Mouse (Mus musculus): ENCODE measurements around the gene Dbx2.

- no peak for TF ChIP-seq CTCF (IDR thresholded peaks at IDR 0.05; ENCODE audit: borderline replicate concordance, insufficient read depth, low read length)
- TF ChIP-seq POLR2A (IDR thresholded peaks at IDR 0.05; ENCODE audit: low read depth, low read length): no peak
These were observed 3.9 kb downstream of the Dbx2 start for GRCm38 (mm10) chr15:95651824-95652223.
